Mouse (Mus musculus) embryonic facial prominence, embryonic 13.5 days (tissue): ENCODE measurements around the gene Rac1. TPM values are rescaled to one million over a fixed set of nuclear protein-coding genes. Genes with fewer than 3 reads are reported as not detected.
"Not testable (repeated sequence)": the region's sequence is repeated elsewhere in the genome, so short reads cannot be mapped to it uniquely, and the experiment has no call there.

Experiments
- ATAC-seq: fragments of 200-750 bp; cut with Nextera tagmentation; 2 replicates; pipeline ENCODE4 v1.8.0; 2017; ENCODE audit warnings: low read depth; ENCODE audit not compliant: insufficient number of reproducible peaks, insufficient read depth, low FRiP score, low TSS enrichment
- H3K27ac ChIP-seq: fragments of 300-500 bp; sonication (generic); 2 replicates; pipeline ENCODE4 v1.5.1; 2015; ENCODE audit warnings: moderate library complexity, mild to moderate bottlenecking, inconsistent platforms
- H3K27me3 ChIP-seq: fragments of 300-500 bp; sonication (generic); 2 replicates; pipeline ENCODE4 v1.6.1; 2015; ENCODE audit warnings: mild to moderate bottlenecking, inconsistent platforms
- H3K36me3 ChIP-seq: fragments of 300-500 bp; sonication (generic); 2 replicates; pipeline ENCODE4 v1.6.1; 2015; ENCODE audit warnings: mild to moderate bottlenecking, inconsistent platforms
- H3K4me1 ChIP-seq: fragments of 300-500 bp; sonication (generic); 2 replicates; pipeline ENCODE4 v1.6.1; 2015; ENCODE audit warnings: inconsistent platforms
- H3K4me2 ChIP-seq: fragments of 300-500 bp; sonication (generic); 2 replicates; pipeline ENCODE4 v1.6.1; 2015; ENCODE audit warnings: moderate library complexity, mild to moderate bottlenecking, inconsistent platforms
- H3K4me3 ChIP-seq: fragments of 300-500 bp; sonication (generic); 2 replicates; pipeline ENCODE4 v1.5.1; 2015; ENCODE audit warnings: mild to moderate bottlenecking, inconsistent platforms
- H3K9ac ChIP-seq: fragments of 300-500 bp; sonication (generic); 2 replicates; pipeline ENCODE4 v1.6.1; 2015; ENCODE audit warnings: mild to moderate bottlenecking, inconsistent platforms
- H3K9me3 ChIP-seq: fragments of 300-500 bp; sonication (generic); 2 replicates; pipeline ENCODE4 v1.6.1; 2016; ENCODE audit warnings: inconsistent platforms
- WGBS: fragments of 180-500 bp; shearing (Covaris S2); methylation state at CpG from one replicate; pipeline ENCODE4 v1.1.7; 2015; ENCODE audit warnings: mixed read lengths; 5-methylcytosine and 5-hydroxymethylcytosine counted together
- polyA plus RNA-seq: library from polyadenylated mRNA; unstranded; fragments of >200 nt; fragmentation: Nextera tagmentation; extraction: Ambion mirVana; gene quantifications from 2 replicates; pipeline ENCODE4 v1.2.1, GENCODE M21; 2015

The Rac1 gene
- polyA plus RNA-seq, 1 experiment from 2014 or later, result 458 TPM

- Histone ChIP-seq H3K27me3 (no peaks in the 10 kb centered on the region), H3K36me3 (peaks cover 59% of the 10 kb centered on the region), H3K4me1 (peaks cover 26% of the 10 kb centered on the region), H3K27ac (no peak overlapping the region), H3K9me3 (no peaks in the 10 kb centered on the region), H3K9ac (no peak overlapping the region), H3K4me3 (no peak overlapping the region), H3K4me2 (no peak overlapping the region)
- WGBS, result 81% methylated on average over 8 of the region's 8 CpGs
- ATAC-seq, result no peak
Observed at GRCm38 (mm10) chr5:143505056-143505455, 22.8 kb downstream of the Rac1 start.

GRCm38 (mm10) chr5:143504453-143504852 is 23.4 kb downstream of the Rac1 start:
- H3K4me3 ChIP-seq, result no peak overlapping the region
- no peaks in the 10 kb centered on the region for H3K27me3 ChIP-seq
- H3K27ac ChIP-seq, result no peak overlapping the region
- 73% methylated on average over 3 of the region's 3 CpGs for WGBS
- no peak overlapping the region for H3K4me2 ChIP-seq
- ATAC-seq, result no peak
- peaks cover 58% of the 10 kb centered on the region for H3K36me3 ChIP-seq
- H3K9me3 ChIP-seq, result no peaks in the 10 kb centered on the region
- H3K4me1 ChIP-seq, result peaks cover 21% of the 10 kb centered on the region
- H3K9ac ChIP-seq, result no peak overlapping the region

GRCm38 (mm10) chr5:143503740-143504139 is 24.1 kb downstream of the Rac1 start:
- Histone ChIP-seq H3K27ac (no peak overlapping the region), H3K4me1 (peaks cover 14% of the 10 kb centered on the region), H3K27me3 (no peaks in the 10 kb centered on the region), H3K9me3 (no peaks in the 10 kb centered on the region), H3K4me2 (no peak overlapping the region), H3K4me3 (no peak overlapping the region), H3K36me3 (peaks cover 51% of the 10 kb centered on the region), H3K9ac (no peak overlapping the region)
- no peak for ATAC-seq
- WGBS, result 94% methylated on average over 6 of the region's 6 CpGs

- no peaks in the 10 kb centered on the region for H3K9me3 ChIP-seq
- peaks cover 51% of the 10 kb centered on the region for H3K36me3 ChIP-seq
- H3K4me3 ChIP-seq, result no peak overlapping the region
- no peak overlapping the region for H3K9ac ChIP-seq
- no peak overlapping the region for H3K27ac ChIP-seq
- no peak for ATAC-seq
- 92% methylated on average over 19 of the region's 19 CpGs for whole genome bisulfite sequencing
- no peaks in the 10 kb centered on the region for H3K27me3 ChIP-seq
- H3K4me1 ChIP-seq, result peaks cover 7% of the 10 kb centered on the region
- no peak overlapping the region for H3K4me2 ChIP-seq
Observed at GRCm38 (mm10) chr5:143502899-143503557, 24.8 kb downstream of the Rac1 start.

- Histone ChIP-seq H3K27me3 (no peaks in the 10 kb centered on the region), H3K4me3 (no peak overlapping the region), H3K4me2 (no peak overlapping the region), H3K36me3 (peaks cover 41% of the 10 kb centered on the region), H3K27ac (no peak overlapping the region), H3K4me1 (no peaks in the 10 kb centered on the region), H3K9me3 (no peaks in the 10 kb centered on the region), H3K9ac (no peak overlapping the region)
- 88% methylated on average over 2 of the region's 2 CpGs for WGBS
- ATAC-seq, result no peak
Observed at GRCm38 (mm10) chr5:143501649-143502048, 26.2 kb downstream of the Rac1 start.

GRCm38 (mm10) chr5:143501140-143501539 is 26.7 kb downstream of the Rac1 start:
- Histone ChIP-seq H3K27me3 (no peaks in the 10 kb centered on the region), H3K36me3 (peaks cover 41% of the 10 kb centered on the region), H3K9me3 (no peaks in the 10 kb centered on the region), H3K4me1 (no peaks in the 10 kb centered on the region), H3K9ac (no peak overlapping the region), H3K27ac (no peak overlapping the region), H3K4me2 (no peak overlapping the region), H3K4me3 (no peak overlapping the region)
- 86% methylated on average over 8 of the region's 8 CpGs for WGBS
- ATAC-seq, result no peak

- not testable (repeated sequence) for ATAC-seq, H3K27me3 ChIP-seq, H3K4me3 ChIP-seq, H3K9ac ChIP-seq, H3K9me3 ChIP-seq, H3K27ac ChIP-seq, H3K4me2 ChIP-seq, H3K4me1 ChIP-seq
- WGBS, result 94% methylated on average over 14 of the region's 14 CpGs
- peaks cover 40% of the 10 kb centered on the region for H3K36me3 ChIP-seq
Observed at GRCm38 (mm10) chr5:143500711-143501110, 27.1 kb downstream of the Rac1 start.

GRCm38 (mm10) chr5:143499686-143500085 is 28.1 kb downstream of the Rac1 start:
- no peak overlapping the region for H3K4me3 ChIP-seq
- 81% methylated on average over 4 of the region's 4 CpGs for WGBS
- peaks cover 36% of the 10 kb centered on the region for H3K36me3 ChIP-seq

GRCm38 (mm10) chr5:143499197-143499596 is 28.6 kb downstream of the Rac1 start:
- ATAC-seq, result no peak
- Histone ChIP-seq H3K27me3 (no peaks in the 10 kb centered on the region), H3K36me3 (peaks cover 35% of the 10 kb centered on the region), H3K4me1 (no peaks in the 10 kb centered on the region), H3K9me3 (no peaks in the 10 kb centered on the region), H3K4me3 (no peak overlapping the region), H3K4me2 (no peak overlapping the region), H3K27ac (no peak overlapping the region), H3K9ac (no peak overlapping the region)
- 87% methylated on average over 7 of the region's 7 CpGs for WGBS

More at GRCm38 (mm10) chr5:143499686-143500085, 28.1 kb downstream of the Rac1 start:
- H3K9ac ChIP-seq, result no peak overlapping the region
- H3K27me3 ChIP-seq, result no peaks in the 10 kb centered on the region
- H3K4me2 ChIP-seq, result no peak overlapping the region
- no peaks in the 10 kb centered on the region for H3K4me1 ChIP-seq
- ATAC-seq, result no peak
- H3K9me3 ChIP-seq, result no peaks in the 10 kb centered on the region
- no peak overlapping the region for H3K27ac ChIP-seq

GRCm38 (mm10) chr5:143497451-143497850 is 30.4 kb downstream of the Rac1 start:
- H3K9ac ChIP-seq, result no peak overlapping the region
- 77% methylated on average over 3 of the region's 3 CpGs for WGBS
- no peak overlapping the region for H3K4me2 ChIP-seq
- no peaks in the 10 kb centered on the region for H3K27me3 ChIP-seq
- no peaks in the 10 kb centered on the region for H3K4me1 ChIP-seq
- peaks cover 30% of the 10 kb centered on the region for H3K36me3 ChIP-seq
- no peak overlapping the region for H3K27ac ChIP-seq
- ATAC-seq, result no peak
- H3K9me3 ChIP-seq, result no peaks in the 10 kb centered on the region
- H3K4me3 ChIP-seq, result no peak overlapping the region

- Histone ChIP-seq H3K27ac (no peak overlapping the region), H3K4me2 (no peak overlapping the region), H3K4me3 (no peak overlapping the region), H3K27me3 (no peaks in the 10 kb centered on the region), H3K9me3 (no peaks in the 10 kb centered on the region), H3K9ac (no peak overlapping the region), H3K4me1 (no peaks in the 10 kb centered on the region), H3K36me3 (peaks cover 24% of the 10 kb centered on the region)
- no peak for ATAC-seq
- WGBS, result 94% methylated on average over 6 of the region's 6 CpGs
Observed at GRCm38 (mm10) chr5:143495708-143496107, 32.1 kb downstream of the Rac1 start.

GRCm38 (mm10) chr5:143493163-143493562 is 34.7 kb downstream of the Rac1 start:
- Histone ChIP-seq H3K4me3 (no peak overlapping the region), H3K9me3 (no peaks in the 10 kb centered on the region), H3K36me3 (peaks cover 38% of the 10 kb centered on the region), H3K4me2 (no peak overlapping the region), H3K27ac (no peak overlapping the region), H3K4me1 (no peaks in the 10 kb centered on the region), H3K9ac (no peak overlapping the region), H3K27me3 (no peaks in the 10 kb centered on the region)
- ATAC-seq, result no peak
- WGBS, result 91% methylated on average over 10 of the region's 10 CpGs
